Mouse (Mus musculus) brain, embryonic 18.5 days (tissue): ENCODE measurements around the gene Abcc4.

Experiments
- DNase-seq: peaks from one replicate; pipeline ENCODE4 v3.0.0-alpha.2; 2012; ENCODE audit warnings: low read depth, low spot score

The Abcc4 gene

DNA sequence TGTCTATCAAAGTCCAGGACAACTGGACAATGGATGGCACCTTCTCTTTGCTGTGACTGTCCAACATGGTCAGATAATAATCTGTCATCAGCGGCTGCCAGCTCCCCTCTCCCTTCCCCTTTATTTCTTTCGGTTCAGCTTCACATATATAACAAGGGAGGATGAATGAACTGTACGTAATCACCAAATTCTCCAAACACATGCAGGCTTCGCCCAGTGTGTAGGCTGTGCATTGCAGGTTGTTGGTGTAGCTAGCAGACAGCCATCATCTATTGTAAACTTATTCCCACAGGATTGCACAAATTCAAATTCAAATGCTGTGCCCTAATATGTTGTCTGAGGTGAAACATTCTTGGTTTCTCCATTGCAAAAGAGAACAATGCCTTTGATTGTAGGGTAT lies 271.2 kb downstream of the Abcc4 start:
- no peak for DNase-seq

DNA sequence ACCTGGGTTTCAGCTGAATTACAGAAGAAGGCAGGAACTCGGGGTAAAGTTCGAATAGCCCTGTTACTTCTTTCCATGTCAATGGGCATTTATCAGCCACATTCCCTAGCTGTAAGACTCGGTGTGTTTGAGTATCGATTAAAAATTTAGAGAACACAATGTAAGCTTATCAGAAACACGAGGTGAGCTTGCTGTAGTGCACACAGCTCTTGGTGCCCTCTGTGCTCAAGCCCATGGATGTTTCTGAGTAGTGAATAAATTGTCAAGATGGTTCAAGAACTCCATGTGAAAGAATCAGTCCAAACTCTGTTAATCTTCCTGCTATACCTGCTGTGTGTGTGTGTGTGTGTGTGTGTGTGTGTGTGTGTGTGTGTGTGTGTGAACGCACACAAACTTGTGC lies 272.2 kb downstream of the Abcc4 start:
- no peak for DNase-seq
